Mouse (Mus musculus) hindbrain, embryonic 14.5 days (tissue): ENCODE measurements at regions not wholly inside any gene's neighbourhood (a gene's known extent, or its start where the extent isn't known, plus 50 kb on each side); places are given as distances from the start of the nearest gene placed in this dataset.

Experiments used
- ATAC-seq: fragments of 200-750 bp; cut with Nextera tagmentation; 2 replicates; pipeline ENCODE4 v1.8.0; 2017; ENCODE audit warnings: moderate number of reproducible peaks, mild to moderate bottlenecking, moderate TSS enrichment, moderate library complexity; ENCODE audit not compliant: low FRiP score
- DNase-seq: peaks from one replicate; pipeline ENCODE4 v3.0.0-alpha.2; 2015; ENCODE audit warnings: low spot score
- H3K27ac ChIP-seq: fragments of 300-500 bp; sonication (generic); 2 replicates; pipeline ENCODE4 v1.5.1; 2014; ENCODE audit warnings: mild to moderate bottlenecking, moderate library complexity
- H3K27me3 ChIP-seq: fragments of 300-500 bp; sonication (generic); 2 replicates; pipeline ENCODE4 v1.6.1; 2014; ENCODE audit warnings: mild to moderate bottlenecking, low read length, mixed read lengths; ENCODE audit not compliant: control insufficient read depth, insufficient read depth
- H3K36me3 ChIP-seq: fragments of 300-500 bp; sonication (generic); replicated peaks from 2 replicates; pipeline ENCODE4 v1.6.1; 2014; ENCODE audit not compliant: control insufficient read depth, insufficient read depth
- H3K4me1 ChIP-seq: fragments of 300-500 bp; sonication (generic); replicated peaks from 2 replicates; pipeline ENCODE4 v1.6.1; 2014; ENCODE audit warnings: antibody characterized with exemption, low read length, mixed read lengths; ENCODE audit not compliant: control insufficient read depth, insufficient read depth
- H3K4me2 ChIP-seq: fragments of 300-500 bp; sonication (generic); replicated peaks from 2 replicates; pipeline ENCODE4 v1.6.1; 2014; ENCODE audit warnings: mild to moderate bottlenecking, moderate library complexity
- H3K4me3 ChIP-seq: fragments of 300-500 bp; sonication (generic); replicated peaks from 2 replicates; pipeline ENCODE4 v1.5.1; 2014; ENCODE audit warnings: mild to moderate bottlenecking, low read length
- H3K9ac ChIP-seq: fragments of 300-500 bp; sonication (generic); 2 replicates; pipeline ENCODE4 v1.6.1; 2014
- H3K9me3 ChIP-seq: fragments of 300-500 bp; sonication (generic); 2 replicates; pipeline ENCODE4 v1.6.1; 2016; ENCODE audit warnings: low read length; ENCODE audit not compliant: control insufficient read depth
- WGBS: fragments of 180-500 bp; shearing (Covaris S2); extraction: QIAGEN DNeasy Blood & Tissue Kit; methylation state at CpG from one replicate; pipeline ENCODE4 v1.1.7; 2014; 5-methylcytosine and 5-hydroxymethylcytosine counted together

DNA sequence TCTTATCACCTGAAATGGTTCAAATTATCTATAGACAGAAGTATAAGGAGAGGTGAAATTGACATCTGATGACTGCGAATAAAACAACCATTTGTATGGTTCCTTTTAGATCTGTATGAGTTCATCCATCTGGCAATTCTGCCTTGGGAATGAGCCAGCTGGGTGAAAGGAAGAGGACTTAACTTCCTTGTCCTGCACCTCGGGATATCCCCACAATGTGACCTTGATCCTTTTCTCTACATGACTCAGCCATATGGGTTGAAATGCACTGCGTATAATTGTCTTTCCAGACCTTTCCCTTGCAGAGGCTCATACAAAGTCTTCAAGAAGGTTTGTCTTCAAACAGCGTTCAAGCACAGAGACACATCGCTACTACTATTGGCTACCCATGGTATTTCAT lies 292.6 kb upstream of the Pitrm1 start:
- ATAC-seq (no peak), DNase-seq (no peak)
- Histone ChIP-seq H3K4me3 (no peak overlapping the region), H3K9ac (no peak overlapping the region), H3K27me3 (no peaks in the 10 kb centered on the region), H3K4me1 (peaks cover 10% of the 10 kb centered on the region; the same call in 1 of the 2 replicates), H3K36me3 (no peaks in the 10 kb centered on the region), H3K27ac (no peak overlapping the region), H3K4me2 (no peak overlapping the region), H3K9me3 (no peaks in the 10 kb centered on the region)
- WGBS, result 91% methylated on average over 5 of the region's 5 CpGs

DNA sequence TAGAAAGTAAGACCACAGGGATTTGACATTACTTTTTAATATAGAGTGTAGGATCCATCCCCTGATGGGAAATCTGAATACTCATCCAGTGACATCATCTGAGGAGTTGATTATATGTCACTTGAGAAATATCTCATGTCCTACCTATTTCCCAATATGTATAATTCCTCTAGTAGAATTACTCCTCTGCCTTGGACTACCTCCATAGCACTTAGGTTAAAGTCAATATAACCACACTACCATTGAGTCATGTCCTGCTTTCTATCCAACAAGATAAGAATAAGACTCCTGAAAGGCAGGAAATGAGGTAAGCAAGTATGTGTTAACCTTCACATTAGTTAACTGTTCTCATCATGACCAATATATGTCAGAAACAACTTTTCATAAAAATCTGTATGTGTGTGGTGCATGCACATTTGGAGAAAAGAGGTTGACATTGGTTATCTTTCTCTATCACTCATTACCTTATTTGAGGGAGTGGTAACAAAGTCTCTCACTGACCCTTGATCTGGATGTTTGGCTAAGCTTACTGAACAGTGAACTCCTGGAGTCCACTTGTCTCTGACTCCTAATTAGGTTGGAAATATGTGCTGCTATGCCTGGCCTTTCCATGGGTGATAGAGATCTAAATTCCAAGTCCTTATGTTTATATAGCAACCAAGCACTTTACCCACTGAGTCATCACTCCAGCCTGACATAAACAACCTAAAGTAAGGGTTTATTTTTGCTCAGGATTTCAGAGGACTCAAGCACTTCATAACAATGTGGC lies 292.0 kb upstream of the Pitrm1 start:
- ATAC-seq (no peak), DNase-seq (no peak)
- Histone ChIP-seq H3K4me1 (peaks cover 5% of the 10 kb centered on the region; the same call in 1 of the 2 replicates), H3K9me3 (no peaks in the 10 kb centered on the region), H3K27me3 (no peaks in the 10 kb centered on the region), H3K4me3 (no peak overlapping the region), H3K36me3 (no peaks in the 10 kb centered on the region), H3K4me2 (no peak overlapping the region), H3K9ac (no peak overlapping the region), H3K27ac (no peak overlapping the region)

DNA sequence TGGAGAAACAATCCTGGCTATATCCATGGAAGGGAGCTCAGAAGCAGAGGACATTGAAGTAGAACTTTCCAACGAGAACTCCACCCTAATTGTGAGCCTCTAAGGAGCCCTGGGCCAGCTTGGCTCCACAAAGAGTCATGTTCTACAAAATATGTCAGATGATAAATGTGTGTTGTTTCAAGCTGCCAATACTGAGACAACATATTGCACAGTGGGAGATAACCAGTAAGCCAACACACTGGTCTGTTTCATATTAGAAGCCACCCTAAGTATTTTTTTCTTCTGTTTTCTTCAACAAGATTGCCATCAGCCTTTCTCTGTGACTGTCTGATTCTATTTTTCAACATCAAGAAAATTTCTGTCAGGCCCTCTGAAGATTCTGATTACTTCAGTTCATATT lies 289.5 kb upstream of the Pitrm1 start:
- H3K4me3 ChIP-seq, result no peak overlapping the region
- no peak overlapping the region for H3K9ac ChIP-seq
- H3K36me3 ChIP-seq, result no peaks in the 10 kb centered on the region
- H3K4me1 ChIP-seq, result no peaks in the 10 kb centered on the region
- H3K27me3 ChIP-seq, result no peaks in the 10 kb centered on the region
- DNase-seq (no peak), ATAC-seq (no peak)
- H3K4me2 ChIP-seq, result no peak overlapping the region
- H3K27ac ChIP-seq, result no peak overlapping the region
- 64% methylated on average over 1 of the region's 1 CpGs for WGBS
- H3K9me3 ChIP-seq, result no peaks in the 10 kb centered on the region

DNA sequence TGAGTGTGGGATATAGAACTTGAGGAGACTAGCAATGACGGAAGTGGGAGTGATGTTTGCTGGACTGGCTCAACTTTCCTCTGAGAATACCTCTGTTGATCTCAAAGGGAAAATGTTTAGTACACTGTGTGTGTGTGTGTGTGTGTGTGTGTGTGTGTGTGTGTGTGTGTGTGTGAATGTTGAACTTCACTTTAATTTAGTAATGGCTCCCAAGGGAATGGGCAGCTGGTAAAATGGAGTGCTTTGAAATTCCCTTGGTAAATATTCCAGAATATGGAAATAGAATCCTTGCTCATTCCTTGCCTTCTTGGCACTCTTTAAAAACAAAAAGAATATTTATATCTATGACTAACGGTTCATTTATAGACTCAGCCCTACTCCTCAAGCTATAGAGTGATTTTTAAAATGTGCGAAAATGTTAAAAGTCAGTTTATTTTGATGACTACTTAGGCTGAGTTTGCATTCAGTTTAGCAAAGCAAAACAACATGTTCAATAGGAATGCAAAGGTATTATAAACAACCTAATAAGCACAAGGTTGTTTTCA lies 287.6 kb upstream of the Pitrm1 start:
- DNase-seq (no peak), ATAC-seq (no peak)
- Histone ChIP-seq H3K4me2 (no peak overlapping the region), H3K9ac (no peak overlapping the region), H3K27me3 (no peaks in the 10 kb centered on the region), H3K4me1 (no peaks in the 10 kb centered on the region), H3K27ac (no peak overlapping the region), H3K36me3 (no peaks in the 10 kb centered on the region), H3K9me3 (no peaks in the 10 kb centered on the region), H3K4me3 (no peak overlapping the region)
- WGBS, result 85% methylated on average over 3 of the region's 3 CpGs

DNA sequence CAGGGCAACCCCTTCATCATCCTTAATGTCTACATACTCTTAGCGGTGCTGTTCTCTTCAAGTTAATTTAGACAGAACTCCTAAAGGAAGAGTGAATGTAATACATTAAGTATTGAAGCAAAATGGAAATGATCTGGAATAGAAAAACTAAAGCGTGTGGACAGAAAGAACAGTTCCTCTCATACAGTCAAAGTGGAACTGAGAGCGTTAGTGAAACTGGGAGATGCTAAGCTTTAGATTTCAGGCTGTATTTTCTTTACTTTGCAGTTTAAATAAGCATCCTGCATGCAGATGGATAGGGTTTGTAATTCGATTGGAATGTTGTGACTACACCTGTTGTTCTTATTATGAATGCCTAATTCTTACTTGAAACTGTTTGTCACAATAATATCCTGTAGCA lies 286.5 kb upstream of the Pitrm1 start:
- no peak overlapping the region for H3K27ac ChIP-seq
- no peaks in the 10 kb centered on the region for H3K9me3 ChIP-seq
- no peaks in the 10 kb centered on the region for H3K4me1 ChIP-seq
- H3K36me3 ChIP-seq, result no peaks in the 10 kb centered on the region
- H3K4me3 ChIP-seq, result no peak overlapping the region
- ATAC-seq (no peak), DNase-seq (no peak)
- H3K27me3 ChIP-seq, result no peaks in the 10 kb centered on the region
- WGBS, result 90% methylated on average over 4 of the region's 4 CpGs
- H3K9ac ChIP-seq, result no peak overlapping the region
- H3K4me2 ChIP-seq, result no peak overlapping the region

DNA sequence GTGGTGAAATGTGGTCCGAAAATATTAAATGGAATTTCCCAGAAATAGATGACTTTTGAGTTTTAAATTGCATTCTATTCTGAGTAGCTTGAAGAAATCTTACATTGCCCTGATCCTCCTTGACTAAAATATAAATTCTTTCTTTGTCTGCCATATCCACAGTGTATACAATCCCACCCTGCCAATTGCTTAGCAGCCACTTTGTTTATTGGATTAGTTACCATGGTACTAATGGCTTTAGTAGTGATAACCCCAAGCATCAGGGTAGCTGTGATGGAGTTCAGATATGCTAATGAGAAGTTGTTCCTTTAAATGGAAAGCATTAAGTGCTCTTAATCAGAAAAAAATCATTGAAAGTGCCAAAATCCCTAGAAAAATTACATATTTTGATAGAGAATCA lies 277.4 kb upstream of the Pitrm1 start:
- Histone ChIP-seq H3K4me3 (no peak overlapping the region), H3K36me3 (no peaks in the 10 kb centered on the region), H3K9ac (no peak overlapping the region), H3K27me3 (no peaks in the 10 kb centered on the region), H3K9me3 (no peaks in the 10 kb centered on the region), H3K4me1 (no peaks in the 10 kb centered on the region), H3K27ac (no peak overlapping the region), H3K4me2 (no peak overlapping the region)
- ATAC-seq (no peak), DNase-seq (no peak)
- 100% methylated on average over 1 of the region's 1 CpGs for WGBS

DNA sequence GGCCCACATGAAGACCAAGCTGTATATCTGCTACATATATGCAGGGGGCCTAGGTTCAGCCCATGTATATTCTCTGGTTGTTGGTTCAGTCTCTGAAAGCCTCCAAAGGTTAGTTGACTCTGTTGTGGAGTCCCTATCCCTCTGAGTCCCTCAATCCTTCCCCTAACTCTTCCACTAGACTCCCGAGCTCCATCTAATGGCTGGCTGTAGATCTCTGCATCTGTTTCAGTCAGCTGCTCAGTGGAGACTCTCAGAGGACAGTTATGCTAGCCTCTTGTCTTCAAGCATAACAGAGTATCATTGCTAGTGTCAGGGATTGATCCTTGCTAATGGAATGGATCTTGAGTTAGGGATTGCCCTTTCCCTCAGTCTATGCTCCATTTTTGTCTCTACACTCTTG lies 275.0 kb upstream of the Pitrm1 start:
- WGBS, result 71% methylated on average over 1 of the region's 1 CpGs
- Histone ChIP-seq H3K4me3 (no peak overlapping the region), H3K4me1 (no peaks in the 10 kb centered on the region), H3K36me3 (no peaks in the 10 kb centered on the region), H3K4me2 (no peak overlapping the region), H3K27me3 (no peaks in the 10 kb centered on the region), H3K27ac (no peak overlapping the region), H3K9me3 (no peaks in the 10 kb centered on the region), H3K9ac (no peak overlapping the region)
- ATAC-seq (no peak), DNase-seq (no peak)

DNA sequence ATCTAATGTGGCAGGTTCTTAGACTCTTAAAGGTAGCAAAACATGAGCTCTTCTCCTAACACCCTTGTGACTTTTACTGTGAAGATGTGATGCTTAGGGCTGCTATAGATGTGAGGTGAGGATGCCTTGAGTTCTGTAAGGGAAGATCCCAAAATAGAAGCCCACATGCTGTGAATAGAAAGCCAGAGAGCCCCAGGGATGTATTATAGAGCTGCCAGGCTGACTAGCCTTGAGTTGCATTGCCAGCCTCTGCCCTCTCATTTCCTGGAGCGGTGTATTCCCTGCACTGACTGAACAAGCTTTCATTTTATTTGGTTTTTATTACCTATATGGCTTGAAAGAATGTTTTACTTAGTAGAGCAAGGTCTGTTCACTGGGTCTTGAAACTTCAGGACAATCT lies 267.9 kb upstream of the Pitrm1 start:
- no peak for ATAC-seq
- Histone ChIP-seq H3K9ac (no peak overlapping the region), H3K27ac (no peak overlapping the region), H3K36me3 (no peaks in the 10 kb centered on the region), H3K4me2 (no peak overlapping the region), H3K4me1 (no peaks in the 10 kb centered on the region), H3K4me3 (no peak overlapping the region), H3K9me3 (no peaks in the 10 kb centered on the region), H3K27me3 (no peaks in the 10 kb centered on the region)
- DNase-seq, result no peak
- WGBS, result 90% methylated on average over 1 of the region's 1 CpGs

DNA sequence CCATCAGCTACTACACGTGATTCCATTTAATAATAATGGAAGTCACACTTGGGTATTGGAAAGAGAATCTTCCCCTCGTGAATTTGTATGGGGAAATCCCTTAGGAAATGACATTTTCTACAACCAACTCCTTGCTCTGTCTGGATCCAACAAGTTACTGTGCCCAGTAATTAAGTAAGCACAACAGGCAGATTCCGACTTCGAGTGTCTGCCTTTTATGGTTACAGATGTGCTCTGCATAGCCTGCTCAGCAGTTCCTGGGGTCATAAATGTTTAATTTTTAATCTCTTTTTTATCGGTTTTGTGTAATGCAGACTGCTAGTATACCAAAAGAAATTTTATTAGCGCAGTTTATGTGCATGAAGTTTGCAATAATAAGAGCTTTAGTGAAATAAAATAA lies 259.8 kb upstream of the Pitrm1 start:
- Histone ChIP-seq H3K4me2 (no peak overlapping the region), H3K27me3 (no peaks in the 10 kb centered on the region), H3K27ac (no peak overlapping the region), H3K4me3 (no peak overlapping the region), H3K9ac (no peak overlapping the region), H3K9me3 (no peaks in the 10 kb centered on the region), H3K4me1 (no peaks in the 10 kb centered on the region), H3K36me3 (no peaks in the 10 kb centered on the region)
- ATAC-seq (peak; percentile 17; the same call in 1 of the 2 replicates), DNase-seq (no peak)
- WGBS, result 74% methylated on average over 6 of the region's 6 CpGs

DNA sequence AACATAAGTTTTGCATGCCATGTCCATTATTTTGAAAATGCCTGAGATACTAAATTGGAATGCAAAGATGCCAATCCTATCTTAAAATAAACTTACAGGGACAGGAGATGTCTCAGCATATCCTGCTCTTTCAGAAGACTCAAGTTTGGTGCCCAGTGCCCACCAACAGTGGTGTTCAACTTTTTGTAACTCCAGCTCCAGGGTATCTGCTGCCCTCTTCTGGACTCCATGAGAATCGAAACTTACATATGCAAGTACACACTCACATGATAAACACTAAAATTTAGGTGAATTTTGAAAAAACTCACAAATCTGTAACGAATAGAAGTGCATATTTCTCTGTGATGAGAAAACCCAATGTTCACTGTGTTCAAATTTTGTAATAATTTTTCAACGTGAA lies 255.9 kb upstream of the Pitrm1 start:
- DNase-seq, result no peak
- H3K27ac ChIP-seq, result no peak overlapping the region
- H3K4me3 ChIP-seq, result no peak overlapping the region
- no peaks in the 10 kb centered on the region for H3K36me3 ChIP-seq
- no peak overlapping the region for H3K9ac ChIP-seq
- H3K27me3 ChIP-seq, result no peaks in the 10 kb centered on the region
- WGBS, result 50% methylated on average over 3 of the region's 3 CpGs
- H3K9me3 ChIP-seq, result no peaks in the 10 kb centered on the region
- ATAC-seq, result no peak
- no peak overlapping the region for H3K4me2 ChIP-seq
- H3K4me1 ChIP-seq, result no peaks in the 10 kb centered on the region
